Mouse (Mus musculus) G1E-ER4 (cell line): Measurements from ENCODE around the gene Adarb1. TPM values are rescaled to one million over a fixed set of nuclear protein-coding genes. Genes with fewer than 3 reads are reported as not detected.

Experiments
- GATA1 ChIP-seq: IDR thresholded peaks from one replicate; pipeline ENCODE4 v1.8.0; 2012; ENCODE audit warnings: low read length, inconsistent platforms
- polyA plus RNA-seq: library from polyadenylated mRNA; stranded (reverse); fragments of >175 nt; gene quantifications from 2 replicates; pipeline ENCODE4 v1.2.3, GENCODE M21; 2012

The Adarb1 gene
- polyA plus RNA-seq, 1 experiment, result not detected

DNA sequence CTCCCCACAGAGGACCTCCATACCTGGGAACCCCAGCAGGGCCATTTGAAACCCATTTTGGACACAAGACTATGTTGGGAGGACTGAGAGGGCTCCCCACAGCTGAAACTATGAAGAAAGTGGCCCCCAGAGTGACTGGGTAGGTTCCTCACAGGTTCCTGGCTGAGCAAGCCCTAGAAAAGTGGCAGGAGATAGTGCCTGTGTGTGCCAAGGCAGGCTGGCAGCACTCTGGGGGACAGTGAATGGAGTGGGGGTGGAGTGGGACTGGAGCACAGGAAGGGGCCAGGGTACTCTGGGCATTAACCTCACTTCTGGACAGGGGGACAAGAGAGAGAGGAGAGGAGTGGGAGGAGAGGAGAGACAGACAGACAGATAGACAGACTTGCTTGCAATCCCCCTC is 144.3 kb downstream of the Adarb1 start:
- no peak for TF ChIP-seq GATA1

DNA sequence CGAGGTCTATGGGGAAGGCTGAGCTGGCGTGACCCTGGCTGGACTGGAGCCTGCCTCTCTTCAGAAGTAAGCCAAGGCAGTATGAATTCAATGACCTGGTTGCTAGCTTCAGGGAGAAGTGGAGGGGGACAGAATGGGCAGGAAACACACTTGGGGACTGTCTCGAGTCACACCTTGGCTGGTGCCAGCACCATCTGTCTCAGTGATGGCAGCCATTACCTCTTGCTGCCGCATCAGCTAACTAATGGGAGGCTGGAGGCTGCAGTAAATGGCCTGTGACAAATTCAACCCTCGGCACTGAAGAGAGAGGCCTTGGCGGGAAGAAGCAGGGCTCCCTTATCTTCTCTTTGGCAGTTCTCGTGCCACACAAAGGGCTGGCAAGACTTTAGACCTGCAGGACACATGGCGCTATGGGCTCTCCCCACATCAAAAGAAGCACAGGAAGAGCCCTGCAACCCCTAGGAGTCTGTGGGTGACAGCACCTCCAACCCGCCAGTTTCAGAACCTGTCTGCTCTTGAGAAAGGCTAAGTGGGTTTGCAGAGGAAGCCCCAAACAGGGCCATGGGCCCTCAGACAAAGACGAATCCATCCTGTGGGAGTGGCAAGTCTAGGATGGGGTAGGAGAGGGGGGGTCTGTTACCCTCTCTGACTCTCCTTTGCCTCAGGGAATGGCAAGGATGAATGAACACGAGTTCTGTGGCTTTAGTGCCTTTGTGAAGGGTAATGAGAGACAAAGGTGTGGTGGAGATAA is 144.9 kb downstream of the Adarb1 start:
- TF ChIP-seq GATA1, result no peak

DNA sequence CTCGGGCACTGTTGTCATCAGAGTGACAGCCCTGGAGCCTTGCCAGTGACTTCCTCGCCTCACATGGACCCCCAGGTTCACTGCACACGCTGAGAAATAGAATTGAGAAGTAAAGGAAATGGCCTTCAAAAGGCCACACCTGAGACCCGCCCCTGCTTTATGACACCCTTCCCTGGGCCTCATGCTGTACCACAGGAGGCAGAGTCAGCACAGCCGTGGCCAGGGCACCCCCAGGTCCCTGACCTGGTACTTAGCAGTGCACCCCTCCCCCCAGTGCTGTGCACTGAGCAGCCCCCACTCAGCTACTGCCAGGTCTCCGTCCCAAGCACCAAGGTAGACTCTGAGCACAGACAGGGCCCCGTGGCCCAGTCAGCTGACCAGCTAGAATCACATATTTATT is 148.9 kb downstream of the Adarb1 start:
- no peak for TF ChIP-seq GATA1

DNA sequence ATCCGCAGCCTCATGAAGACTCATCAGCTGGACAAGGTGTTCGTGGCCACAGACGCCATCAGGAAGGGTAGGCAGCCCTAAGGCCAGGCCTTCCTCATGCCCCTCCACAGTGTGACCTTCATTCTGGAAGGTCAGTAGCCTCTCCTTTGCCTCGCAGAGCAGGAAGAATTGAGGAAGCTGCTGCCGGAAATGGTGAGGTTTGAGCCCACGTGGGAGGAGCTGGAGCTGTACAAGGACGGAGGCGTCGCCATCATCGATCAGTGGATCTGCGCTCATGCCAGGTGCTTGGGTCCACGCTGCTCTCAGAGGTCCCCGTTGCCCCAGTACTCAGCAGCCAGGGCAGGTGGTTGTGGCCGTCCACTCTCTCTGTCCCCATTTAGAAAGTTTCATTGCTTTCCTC is 151.0 kb downstream of the Adarb1 start:
- no peak for TF ChIP-seq GATA1

DNA sequence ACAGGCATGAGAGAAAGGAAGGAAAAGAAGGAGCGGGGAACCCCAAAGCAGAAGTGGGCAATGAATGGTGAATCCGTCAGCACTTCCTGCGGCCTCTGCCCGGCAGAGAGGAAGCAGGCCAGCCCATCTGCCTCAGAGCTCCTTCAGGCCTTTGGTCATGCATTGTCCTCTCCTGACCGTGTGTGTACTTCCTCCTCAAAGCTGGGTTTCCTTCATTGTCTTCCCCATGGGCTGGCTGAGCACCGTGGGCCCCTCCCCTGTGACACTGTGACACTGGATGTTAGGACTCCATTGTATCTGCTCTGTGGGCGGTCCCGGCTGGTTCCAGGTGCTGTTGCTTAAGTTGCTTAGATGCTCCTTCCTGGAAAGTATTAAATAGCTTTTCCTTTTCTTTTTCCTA is 151.8 kb downstream of the Adarb1 start:
- no peak for TF ChIP-seq GATA1

DNA sequence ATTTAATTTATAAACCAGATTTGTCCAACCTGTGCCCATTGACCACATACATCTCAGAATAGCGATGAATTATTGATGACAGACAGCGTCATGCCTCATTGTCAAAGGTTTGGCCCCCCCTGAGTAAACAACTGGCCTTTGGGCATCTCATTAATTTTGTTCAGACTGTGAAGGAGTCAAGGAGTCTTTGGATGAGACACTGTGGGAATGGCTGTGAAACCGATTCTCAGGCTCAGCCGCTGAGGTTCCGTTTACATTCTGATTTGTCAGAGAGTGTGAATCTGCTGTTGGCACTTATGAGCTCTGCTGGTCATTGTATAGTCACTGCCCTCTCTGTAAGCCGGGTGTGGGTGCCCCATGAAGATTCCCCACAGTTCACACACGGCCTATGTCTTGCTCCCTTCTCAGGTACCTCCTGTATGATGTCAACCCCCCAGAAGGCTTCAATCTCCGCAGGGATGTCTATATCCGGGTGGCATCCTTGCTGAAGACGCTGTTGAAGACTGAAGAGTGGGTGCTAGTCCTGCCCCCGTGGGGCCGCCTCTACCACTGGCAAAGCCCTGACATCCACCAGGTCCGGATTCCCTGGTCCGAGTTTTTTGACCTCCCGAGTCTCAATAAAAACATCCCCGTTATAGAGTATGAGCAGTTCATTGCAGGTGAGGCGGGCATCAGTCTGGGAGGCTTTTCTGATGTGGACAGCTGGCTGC is 157.7 kb downstream of the Adarb1 start:
- TF ChIP-seq GATA1, result no peak

DNA sequence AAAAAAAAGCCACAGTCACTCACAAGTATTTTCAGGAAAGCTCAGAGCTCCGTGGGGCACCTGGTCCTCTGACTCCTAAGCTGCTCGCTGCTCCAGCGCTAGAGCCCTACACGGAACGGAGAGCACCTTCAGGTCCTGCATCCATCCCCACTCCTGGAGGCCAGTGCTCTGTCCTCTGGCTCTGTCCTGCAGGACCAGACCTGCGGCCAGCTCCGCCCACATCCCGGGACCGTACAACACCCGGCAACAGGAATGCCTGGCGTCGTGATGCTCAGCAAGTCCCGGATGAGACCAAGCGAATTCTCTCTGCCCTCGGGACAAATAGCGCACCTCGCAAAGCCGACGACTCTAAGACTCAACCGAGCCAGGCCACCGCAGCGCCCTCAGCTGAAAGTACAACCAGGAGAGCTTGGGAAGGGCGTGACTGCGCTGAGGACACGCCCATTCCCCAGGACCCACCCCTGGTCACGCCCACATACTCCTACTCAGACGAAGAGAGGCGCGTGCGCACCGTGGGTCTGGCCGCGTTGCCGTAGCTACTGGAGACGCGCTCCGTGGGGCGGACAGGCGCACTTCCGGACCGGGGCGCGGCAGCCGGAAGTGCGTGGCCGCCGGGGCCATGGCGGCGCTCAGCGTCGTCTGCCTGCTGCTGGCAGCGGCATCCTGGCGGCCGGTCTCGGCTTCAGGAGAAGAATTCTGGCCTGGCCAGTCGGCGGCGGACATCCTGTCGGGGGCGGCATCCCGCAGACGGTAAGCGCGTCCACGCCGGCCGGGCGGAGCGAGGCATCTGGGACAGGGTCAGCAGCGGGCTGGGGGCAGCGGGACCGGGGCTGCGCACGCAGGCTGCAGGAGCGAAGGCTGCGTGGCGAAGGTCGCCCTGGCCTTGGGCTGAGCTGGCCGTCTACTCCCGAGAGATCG is 159.1 kb downstream of the Adarb1 start, which contains the start of gene Pofut2:
Gene Pofut2 (plus strand): TSS at position 515 of the 918 bp plus-strand sequence.
- TF ChIP-seq GATA1, result no peak

DNA sequence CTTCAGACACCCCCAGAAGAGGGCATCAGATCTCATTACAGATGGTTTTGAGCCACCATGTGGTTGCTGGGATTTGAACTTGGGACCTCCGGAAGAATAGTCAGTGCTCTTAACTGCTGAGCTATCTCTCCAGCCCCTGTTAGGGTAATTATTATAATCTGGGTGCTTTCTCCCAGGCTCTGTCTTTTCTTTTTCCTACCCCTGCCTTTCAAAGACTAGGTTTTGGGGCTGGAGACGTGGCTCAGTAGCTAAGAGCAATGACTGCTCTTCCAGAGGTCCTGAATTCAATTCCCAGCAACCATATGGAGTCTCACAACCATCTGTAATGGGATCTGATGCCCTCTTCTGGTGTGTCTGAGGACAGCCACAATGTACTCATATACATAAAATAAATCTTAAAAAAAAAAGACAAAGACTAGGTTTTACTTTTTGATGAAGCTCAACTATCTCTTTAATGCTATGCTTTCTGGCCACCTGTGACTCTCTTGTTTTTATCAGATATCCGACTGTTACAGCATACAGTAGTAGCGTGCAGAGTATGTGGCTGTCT is 160.0 kb downstream of the Adarb1 start:
- no peak for TF ChIP-seq GATA1

DNA sequence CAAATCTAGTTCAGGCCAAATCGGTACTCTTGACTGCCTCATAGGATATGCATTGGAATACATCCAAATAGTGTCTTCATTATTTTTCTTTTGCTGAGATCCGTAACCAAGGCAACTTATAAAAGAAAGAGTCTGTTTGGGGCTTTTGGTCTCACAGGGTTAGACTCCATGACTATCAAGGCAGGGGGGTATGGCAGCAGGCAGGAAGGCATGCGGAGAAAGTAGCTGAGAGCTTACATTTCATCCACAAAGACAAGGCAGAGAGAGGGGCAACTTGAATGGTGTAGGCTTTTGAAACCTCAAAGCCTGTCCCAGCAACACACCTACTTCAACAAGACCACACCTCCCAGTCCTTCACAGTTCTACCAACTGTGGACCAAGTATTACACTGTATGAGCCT is 162.4 kb downstream of the Adarb1 start:
- no peak for TF ChIP-seq GATA1

DNA sequence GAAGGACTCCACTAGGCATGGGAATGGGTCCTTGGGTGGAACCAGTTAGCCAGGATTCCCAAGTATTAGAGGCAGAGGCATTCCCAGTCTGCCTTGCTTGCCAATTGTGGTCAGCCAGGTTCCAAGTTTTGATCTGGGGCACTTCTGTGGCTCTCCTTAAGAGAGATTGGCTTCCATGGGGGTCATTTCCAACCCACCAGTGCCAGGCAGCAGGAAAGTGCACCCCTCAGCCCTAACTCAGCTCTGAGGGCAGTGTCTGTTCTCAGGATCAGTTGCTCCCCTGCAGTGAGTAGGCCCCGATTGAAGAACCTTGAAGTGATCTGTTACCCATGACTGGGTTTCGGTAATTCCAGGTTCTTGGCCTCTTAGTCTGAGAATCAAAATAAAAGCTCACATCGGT is 162.8 kb downstream of the Adarb1 start:
- no peak for TF ChIP-seq GATA1

DNA sequence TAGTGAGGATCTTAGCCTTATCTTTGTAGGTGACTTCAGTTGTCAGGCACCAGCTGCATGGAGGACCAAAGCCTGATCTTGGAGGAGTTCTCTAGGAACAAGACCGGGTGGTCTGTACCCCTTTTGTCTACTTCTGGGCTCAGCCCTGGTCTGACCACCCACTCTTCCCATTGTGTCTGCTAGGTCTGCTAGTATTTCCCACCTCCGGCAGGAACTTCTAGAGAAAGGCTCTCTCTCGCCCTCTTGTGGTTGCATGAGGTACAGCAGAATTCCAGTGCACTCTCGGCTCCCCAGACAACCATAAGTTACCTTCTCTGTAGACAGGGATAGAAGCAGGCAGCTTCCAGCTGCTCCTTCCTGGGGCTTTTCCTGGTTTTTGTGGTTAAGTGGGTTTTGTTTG is 165.3 kb downstream of the Adarb1 start:
- no peak for TF ChIP-seq GATA1

DNA sequence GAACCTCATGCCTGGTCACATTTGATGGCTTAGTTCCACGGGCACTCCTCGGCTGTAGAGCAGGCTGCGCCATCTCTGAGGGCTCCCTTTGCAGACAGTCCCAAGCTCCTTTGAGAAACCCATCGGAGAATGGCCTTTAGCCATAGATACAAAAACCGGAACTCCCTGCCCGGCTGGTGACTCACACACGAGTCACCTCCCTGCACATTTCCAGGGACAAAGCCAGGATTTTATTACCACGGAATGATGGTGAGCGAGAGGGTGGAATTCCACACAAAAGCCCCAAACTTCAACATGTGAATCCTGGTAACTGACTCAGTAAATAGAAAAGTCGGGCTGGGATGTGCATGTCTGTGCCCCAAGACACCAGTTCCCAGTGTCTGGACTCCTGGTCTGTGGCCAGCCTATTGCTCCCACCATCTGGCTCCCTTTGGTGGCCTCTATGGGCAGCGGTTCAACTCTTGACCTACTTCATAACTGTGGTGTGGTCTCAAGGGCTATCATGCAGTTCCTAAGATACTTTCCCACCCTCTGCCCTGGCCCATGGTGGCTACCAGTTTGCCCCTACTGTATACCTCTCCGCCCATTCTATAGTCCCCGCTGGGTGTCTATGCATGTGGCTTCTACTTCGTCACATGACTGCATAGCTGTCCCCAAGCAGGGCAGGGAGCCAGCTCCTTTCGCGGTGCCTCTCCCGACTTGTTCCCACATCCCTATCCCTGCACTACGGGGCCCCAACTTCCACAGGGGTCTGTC is 166.1 kb downstream of the Adarb1 start:
- TF ChIP-seq GATA1, result no peak

DNA sequence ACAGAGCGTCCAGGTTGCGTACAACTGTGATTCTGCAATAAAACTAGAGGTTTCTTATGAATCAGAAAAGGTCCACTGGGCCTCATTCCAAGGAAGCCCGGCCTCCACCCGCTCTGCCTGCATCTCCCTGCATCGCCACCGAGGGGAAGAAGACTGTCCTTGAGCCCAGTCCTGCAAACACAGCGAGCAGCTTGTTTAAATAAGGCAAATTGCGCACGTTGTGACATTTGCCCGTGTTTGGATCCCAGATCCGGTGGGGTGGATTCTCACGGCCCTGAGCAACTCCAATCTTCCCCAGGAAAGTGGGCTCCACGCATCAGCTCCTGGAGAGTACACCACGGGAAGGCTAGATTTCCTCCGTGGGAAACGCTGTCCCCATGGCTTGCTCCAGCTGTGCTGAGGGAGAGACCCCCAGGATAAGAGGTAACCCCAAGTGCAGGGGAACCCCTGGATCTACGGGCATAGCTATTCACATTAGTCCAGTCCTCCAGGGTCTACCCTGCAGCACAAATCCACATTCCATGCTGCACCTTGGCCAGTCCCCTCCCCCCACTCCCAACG is 166.8 kb downstream of the Adarb1 start:
- TF ChIP-seq GATA1, result no peak

DNA sequence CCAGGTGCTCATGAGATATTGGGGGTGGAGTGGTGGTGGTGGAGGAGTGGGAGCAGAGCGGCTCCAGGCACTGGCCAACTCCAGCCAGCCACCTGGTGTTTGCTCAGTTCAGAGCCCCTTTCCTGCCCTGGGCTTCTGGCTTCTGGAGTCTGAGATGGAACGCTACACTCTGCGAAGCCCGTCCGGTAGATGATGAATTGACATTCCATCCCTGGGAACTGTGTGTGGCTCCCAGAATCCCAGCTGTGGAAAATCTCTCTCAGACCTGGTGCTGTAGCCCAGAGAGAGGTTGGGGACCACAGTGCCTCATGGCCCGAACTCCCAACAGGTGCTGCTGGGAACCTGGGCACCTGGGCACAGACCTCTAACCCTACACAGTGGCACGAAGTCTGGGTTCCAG is 170.4 kb downstream of the Adarb1 start:
- no peak for TF ChIP-seq GATA1

DNA sequence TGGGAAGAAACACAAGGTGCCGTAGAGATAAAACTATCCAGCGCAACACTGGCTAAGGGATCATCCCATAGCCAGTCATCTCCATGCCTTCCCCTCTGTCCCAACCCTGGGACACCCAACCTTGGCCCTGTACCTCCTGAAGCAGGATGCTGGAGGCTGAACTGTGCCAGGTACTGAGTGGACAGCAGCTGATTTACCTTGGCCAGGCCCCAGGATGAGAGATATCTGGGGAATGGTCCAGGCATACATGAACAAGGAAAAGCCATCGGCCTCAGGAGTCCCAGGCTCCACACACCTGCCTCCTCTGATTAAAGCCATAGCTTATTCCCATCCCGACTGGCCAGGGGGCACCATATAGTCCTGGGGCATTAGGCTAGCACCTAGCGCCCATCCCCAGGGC is 171.0 kb downstream of the Adarb1 start:
- TF ChIP-seq GATA1, result no peak
